Comparison of ENCODE assay signal across 20 mouse cellular contexts in the genomic region with DNA sequence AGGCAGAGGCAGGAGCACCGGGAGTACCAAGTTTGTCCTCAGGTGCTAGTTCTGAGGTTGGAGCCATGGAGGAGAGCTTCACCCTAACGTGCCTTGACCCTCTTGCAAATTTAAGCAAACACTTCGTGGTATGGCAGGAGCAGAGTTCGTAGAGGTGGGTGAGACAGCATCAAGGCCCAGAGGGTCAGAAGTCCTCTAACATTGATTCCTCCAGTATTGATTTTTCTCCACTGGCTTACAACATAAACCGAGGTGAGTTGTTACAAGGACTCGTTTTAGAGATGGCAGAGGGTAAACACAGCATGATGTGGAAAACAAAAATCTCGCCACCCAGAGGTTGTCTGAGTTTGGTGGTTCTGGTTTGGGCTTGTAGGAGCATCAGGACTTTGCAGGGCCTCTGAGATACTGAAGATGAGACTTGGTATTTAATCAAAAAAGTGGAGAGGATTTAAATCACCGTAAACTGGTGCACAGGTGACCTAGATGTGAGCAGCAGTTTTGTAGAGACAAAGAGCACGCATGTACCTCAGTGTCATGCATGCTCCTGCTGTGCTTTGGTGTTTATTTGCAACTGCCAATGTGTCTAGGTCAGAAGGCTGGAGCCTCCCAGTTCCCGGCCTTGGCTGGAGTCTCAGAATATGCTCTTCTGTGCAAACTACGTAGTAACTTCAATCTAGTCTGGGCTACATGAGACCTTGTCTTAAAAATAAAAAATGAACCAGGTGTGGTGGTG. TPM values are rescaled to one million over a fixed set of nuclear protein-coding genes. Genes with fewer than 3 reads are reported as not detected.
A peak's percentile ranks its signal among the peaks of the same experiment; 100 is the strongest.
DNase-seq lines count a peak whose midpoint lies in the region; ATAC-seq lines count a peak whose summit lies in the region.
"Had no signal": no experiment of that assay in that cellular context is flagged by ENCODE, and none has a peak within 500 bp of the region (broad histone marks: within the 10 kb centered on the region; RNA-seq: fewer than 3 reads in every experiment).

No protein-coding gene starts in this region.

- no peak overlapping the region for H3K4me2 ChIP-seq in liver, embryonic 11.5 days
- H3K4me2 ChIP-seq in liver, embryonic 15.5 days, result no peak overlapping the region
- H3K4me2 ChIP-seq in hindbrain, embryonic 14.5 days (replicated peaks), result no peak overlapping the region
- H3K4me2 ChIP-seq in midbrain, embryonic 15.5 days, result no peak overlapping the region
- H3K4me2 ChIP-seq: forebrain, embryonic 15.5 days; heart, embryonic 12.5 days; hindbrain, embryonic 15.5 days had no signal

- peak; percentile 39; the same call in 1 of the 2 replicates for ATAC-seq in liver, embryonic 11.5 days (replicated peaks; ENCODE audit: low FRiP score)
- peak; percentile 76 for ATAC-seq in liver, embryonic 15.5 days (ENCODE audit: insufficient read depth)
- ATAC-seq in hindbrain, embryonic 14.5 days (ENCODE audit: low FRiP score), result no peak
- ATAC-seq in midbrain, embryonic 15.5 days (replicated peaks), result no peak
- ATAC-seq: forebrain, embryonic 15.5 days had no signal

- 71% methylated on average over 11 of the region's 11 CpGs for WGBS in liver, embryonic 11.5 days
- 55% methylated on average over 11 of the region's 11 CpGs for WGBS in liver, embryonic 15.5 days (ENCODE audit: insufficient replicate concordance)
- 92% methylated on average over 11 of the region's 11 CpGs for WGBS in hindbrain, embryonic 14.5 days
- 88% methylated on average over 11 of the region's 11 CpGs for WGBS in midbrain, embryonic 15.5 days

- peak overlapping the region; percentile 58 for H3K27ac ChIP-seq in liver, embryonic 11.5 days (ENCODE audit: low read depth, low read length)
- H3K27ac ChIP-seq in liver, embryonic 15.5 days (replicated peaks), result peak overlapping the region; percentile 62
- no peak overlapping the region for H3K27ac ChIP-seq in hindbrain, embryonic 14.5 days
- H3K27ac ChIP-seq in midbrain, embryonic 15.5 days, result no peak overlapping the region
- H3K27ac ChIP-seq: forebrain, embryonic 15.5 days; heart, adult 2 months; hindbrain, embryonic 10.5 days; hindbrain, embryonic 15.5 days had no signal

- H3K36me3 ChIP-seq in liver, embryonic 11.5 days (ENCODE audit: control insufficient read depth, insufficient read depth, low read length), result no peaks in the 10 kb centered on the region
- H3K36me3 ChIP-seq in liver, embryonic 15.5 days (replicated peaks), result no peaks in the 10 kb centered on the region
- H3K36me3 ChIP-seq in hindbrain, embryonic 14.5 days (replicated peaks; ENCODE audit: control insufficient read depth, insufficient read depth), result no peaks in the 10 kb centered on the region
- H3K36me3 ChIP-seq in midbrain, embryonic 15.5 days (replicated peaks), result no peaks in the 10 kb centered on the region
- H3K36me3 ChIP-seq: forebrain, embryonic 15.5 days; heart, embryonic 12.5 days; hindbrain, embryonic 10.5 days; hindbrain, embryonic 15.5 days had no signal

- no peaks in the 10 kb centered on the region for H3K27me3 ChIP-seq in liver, embryonic 11.5 days (replicated peaks; ENCODE audit: control insufficient read depth, insufficient read depth, low read length)
- H3K27me3 ChIP-seq in liver, embryonic 15.5 days, result no peaks in the 10 kb centered on the region
- no peaks in the 10 kb centered on the region for H3K27me3 ChIP-seq in hindbrain, embryonic 14.5 days (ENCODE audit: control insufficient read depth, insufficient read depth, low read length)
- no peaks in the 10 kb centered on the region for H3K27me3 ChIP-seq in midbrain, embryonic 15.5 days (replicated peaks)
- H3K27me3 ChIP-seq: CH12.LX; forebrain, embryonic 15.5 days; heart, embryonic 12.5 days; hindbrain, embryonic 15.5 days had no signal

- H3K9ac ChIP-seq in liver, embryonic 11.5 days (ENCODE audit: low read depth, low read length), result no peak overlapping the region
- no peak overlapping the region for H3K9ac ChIP-seq in liver, embryonic 15.5 days
- no peak overlapping the region for H3K9ac ChIP-seq in hindbrain, embryonic 14.5 days
- H3K9ac ChIP-seq in midbrain, embryonic 15.5 days, result no peak overlapping the region
- H3K9ac ChIP-seq: forebrain, embryonic 15.5 days; heart, embryonic 12.5 days; hindbrain, embryonic 15.5 days had no signal

- peak; percentile 55 for DNase-seq in heart, adult 11 months
- DNase-seq in heart, adult 9 months (ENCODE audit: low spot score in 2 of 2), result no peak
- no peak for DNase-seq in liver, embryonic 11.5 days (ENCODE audit: low spot score)
- no peak for DNase-seq in hindbrain, embryonic 14.5 days (ENCODE audit: low spot score)
- DNase-seq in layer of hippocampus, postnatal 14 days (ENCODE audit: low spot score in 2 of 2), result no peak
- DNase-seq: adrenal gland, adult 2 months; adrenal gland, postnatal 25 days; cerebellum, adult 18-20 months; cerebellum, adult 9-11 months; cerebellum, postnatal 36 days; gastrocnemius, postnatal 10 days; heart, adult 2 months had no signal

- no peak overlapping the region for H3K4me3 ChIP-seq in liver, embryonic 11.5 days (ENCODE audit: low read depth, low read length)
- H3K4me3 ChIP-seq in liver, embryonic 15.5 days (replicated peaks), result no peak overlapping the region
- H3K4me3 ChIP-seq in hindbrain, embryonic 14.5 days (replicated peaks; ENCODE audit: low read length), result no peak overlapping the region
- H3K4me3 ChIP-seq in midbrain, embryonic 15.5 days, result no peak overlapping the region
- H3K4me3 ChIP-seq: forebrain, embryonic 15.5 days; heart, adult 2 months; heart, embryonic 12.5 days; hindbrain, embryonic 10.5 days; hindbrain, embryonic 15.5 days had no signal

- H3K4me1 ChIP-seq in liver, embryonic 11.5 days (replicated peaks; ENCODE audit: control insufficient read depth, insufficient read depth, low read length), result no peaks in the 10 kb centered on the region
- H3K4me1 ChIP-seq in liver, embryonic 15.5 days (replicated peaks), result 0 out of 2 replicates have a peak, but pooled peaks cover 6% of the 10 kb centered on the region
- H3K4me1 ChIP-seq in hindbrain, embryonic 14.5 days (replicated peaks; ENCODE audit: control insufficient read depth, insufficient read depth, low read length), result no peaks in the 10 kb centered on the region
- no peaks in the 10 kb centered on the region for H3K4me1 ChIP-seq in midbrain, embryonic 15.5 days
- H3K4me1 ChIP-seq: forebrain, embryonic 15.5 days; heart, embryonic 12.5 days; hindbrain, embryonic 15.5 days had no signal

- H3K9me3 ChIP-seq in liver, embryonic 11.5 days (ENCODE audit: control insufficient read depth, low read length), result no peaks in the 10 kb centered on the region
- H3K9me3 ChIP-seq in liver, embryonic 15.5 days (replicated peaks), result no peaks in the 10 kb centered on the region
- no peaks in the 10 kb centered on the region for H3K9me3 ChIP-seq in hindbrain, embryonic 14.5 days (ENCODE audit: control insufficient read depth, low read length)
- H3K9me3 ChIP-seq in midbrain, embryonic 15.5 days, result no peaks in the 10 kb centered on the region
- H3K9me3 ChIP-seq: forebrain, embryonic 15.5 days; hindbrain, embryonic 15.5 days had no signal

RNA-seq across cellular contexts. Expression of gene Slc10a1, which starts 7.6 kb away (rescaled TPM):
- polyA plus RNA-seq in liver, embryonic 11.5 days (2014; fragmentation: Nextera tagmentation; extraction: Ambion mirVana), result 0.47 and 0.95 TPM in 2 replicates
- polyA plus RNA-seq in liver, embryonic 15.5 days (2015; fragmentation: Nextera tagmentation; extraction: Ambion mirVana), result 12.9 and 21.9 TPM in 2 replicates
- 0.20 and 0.55 TPM in 2 replicates for polyA plus RNA-seq in hindbrain, embryonic 14.5 days (2014; fragmentation: Nextera tagmentation; extraction: Ambion mirVana)
- 0.50 and 0.66 TPM in 2 replicates for polyA plus RNA-seq in midbrain, embryonic 15.5 days (2015; fragmentation: Nextera tagmentation; extraction: Ambion mirVana)
- not detected for total RNA-seq in layer of hippocampus, postnatal 14 days (2021)
- total RNA-seq: adrenal gland, postnatal 25 days; heart, adult 2 months; heart, postnatal 25 days had no signal
- polyA plus RNA-seq: heart, adult 2 months had no signal

RNA-seq across cellular contexts. Expression of gene Srsf5, which starts 30.8 kb away (rescaled TPM):
- 423 and 425 TPM in 2 replicates for polyA plus RNA-seq in liver, embryonic 11.5 days (2014; fragmentation: Nextera tagmentation; extraction: Ambion mirVana)
- 283 and 287 TPM in 2 replicates for polyA plus RNA-seq in liver, embryonic 15.5 days (2015; fragmentation: Nextera tagmentation; extraction: Ambion mirVana)
- polyA plus RNA-seq in hindbrain, embryonic 14.5 days (2014; fragmentation: Nextera tagmentation; extraction: Ambion mirVana), result 248 and 256 TPM in 2 replicates
- polyA plus RNA-seq in midbrain, embryonic 15.5 days (2015; fragmentation: Nextera tagmentation; extraction: Ambion mirVana), result 404 and 430 TPM in 2 replicates
- 100 to 1,000 TPM; 355 to 387 TPM for total RNA-seq in layer of hippocampus, postnatal 14 days (2021)

RNA-seq across cellular contexts. Expression of gene Smoc1, which starts 50.5 kb away (rescaled TPM):
- 10.9 and 12.7 TPM in 2 replicates for polyA plus RNA-seq in liver, embryonic 11.5 days (2014; fragmentation: Nextera tagmentation; extraction: Ambion mirVana)
- polyA plus RNA-seq in liver, embryonic 15.5 days (2015; fragmentation: Nextera tagmentation; extraction: Ambion mirVana), result 9.5 and 11.2 TPM in 2 replicates
- 23.8 and 25.8 TPM in 2 replicates for polyA plus RNA-seq in hindbrain, embryonic 14.5 days (2014; fragmentation: Nextera tagmentation; extraction: Ambion mirVana)
- polyA plus RNA-seq in midbrain, embryonic 15.5 days (2015; fragmentation: Nextera tagmentation; extraction: Ambion mirVana), result 27.8 and 29.9 TPM in 2 replicates
- total RNA-seq in layer of hippocampus, postnatal 14 days (2021), result 1 to 10 TPM; 8.3 to 8.7 TPM

Comparison
In these comparisons a context has a peak if more than half of its experiments do, and no peak if none do; other contexts are left out.
1. ATAC-seq: peak in liver, embryonic 11.5 days (single experiment) and liver, embryonic 15.5 days (single experiment); none in hindbrain, embryonic 14.5 days (single experiment) and midbrain, embryonic 15.5 days (single experiment).
2. H3K27ac ChIP-seq: peak in liver, embryonic 11.5 days (single experiment) and liver, embryonic 15.5 days (single experiment); none in hindbrain, embryonic 14.5 days (single experiment) and midbrain, embryonic 15.5 days (single experiment).